Mouse (Mus musculus) G1E (cell line): ENCODE results near the gene Gm42906.

Experiments
- CTCF ChIP-seq: IDR thresholded peaks from 2 replicates; pipeline ENCODE4 v1.5.1; 2012; ENCODE audit warnings: low read depth, low read length, inconsistent platforms, mixed read lengths
- GATA1 ChIP-seq: IDR thresholded peaks from 2 replicates; pipeline ENCODE4 v1.6.1; 2012; ENCODE audit warnings: borderline replicate concordance, low read length, inconsistent platforms, mixed read lengths
- TAL1 ChIP-seq: conservative IDR thresholded peaks from 2 replicates; pipeline ENCODE4 v1.6.1; 2012; ENCODE audit warnings: low read depth, low read length, inconsistent platforms, mixed read lengths

DNA sequence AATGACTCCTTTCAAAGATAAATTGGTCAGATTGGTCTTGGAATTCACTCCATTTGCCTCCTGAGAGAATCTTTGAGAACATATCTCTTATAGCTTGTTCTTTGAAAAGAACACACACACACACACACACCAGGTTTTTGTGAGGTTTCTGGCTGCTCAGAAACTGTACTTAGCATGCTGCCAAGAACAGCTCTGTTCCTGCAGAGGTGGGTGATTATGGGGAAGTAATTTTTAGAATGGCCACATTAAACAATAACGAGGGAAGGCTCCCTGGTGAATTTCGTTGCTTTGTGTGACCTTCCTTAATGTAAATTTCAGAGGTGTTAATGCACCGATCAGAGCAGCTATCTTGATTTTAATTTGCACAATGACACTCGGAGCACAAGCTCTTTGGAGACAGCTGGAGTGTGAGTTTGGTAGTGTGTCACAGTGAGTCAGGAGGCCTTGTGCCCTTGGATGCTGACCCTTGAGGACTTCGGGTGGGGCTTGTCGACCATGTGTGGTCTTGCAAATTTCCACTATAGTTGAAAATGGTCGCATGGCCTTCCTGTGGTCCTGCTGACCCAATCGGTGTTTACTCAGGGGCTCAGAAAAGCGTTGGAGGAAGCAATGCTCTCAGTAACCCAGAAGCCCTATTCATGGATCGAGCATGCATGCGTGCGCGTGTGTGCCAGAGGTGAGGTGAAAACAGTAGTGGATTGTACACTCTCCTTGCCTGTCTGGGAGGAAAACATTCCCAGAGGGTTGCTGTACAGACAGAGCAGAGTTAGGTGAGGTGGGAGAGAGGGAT is 407.7 kb downstream of the Gm42906 start:
- TF ChIP-seq CTCF (no peak), GATA1 (no peak), TAL1 (no peak)
